Mouse (Mus musculus) limb, embryonic 10.5 days (tissue): Measurements from ENCODE around the gene Myof. TPM values are rescaled to one million over a fixed set of nuclear protein-coding genes. Genes with fewer than 3 reads are reported as not detected.

Source experiments
- DNase-seq: peaks from one replicate; pipeline ENCODE4 v3.0.0-alpha.2; 2017; ENCODE audit warnings: low spot score
- H3K27ac ChIP-seq: fragments of 300-500 bp; sonication (generic); 2 replicates; pipeline ENCODE4 v1.5.1; 2016; ENCODE audit warnings: mild to moderate bottlenecking
- H3K27me3 ChIP-seq: fragments of 300-500 bp; sonication (generic); 2 replicates; pipeline ENCODE4 v1.6.1; 2016; ENCODE audit warnings: low read depth, mild to moderate bottlenecking; ENCODE audit not compliant: poor library complexity, severe bottlenecking
- H3K36me3 ChIP-seq: fragments of 300-500 bp; sonication (generic); 2 replicates; pipeline ENCODE4 v1.6.1; 2016; ENCODE audit warnings: mild to moderate bottlenecking, moderate library complexity
- H3K4me1 ChIP-seq: fragments of 300-500 bp; sonication (generic); 2 replicates; pipeline ENCODE4 v1.6.1; 2016
- H3K4me3 ChIP-seq: fragments of 300-500 bp; sonication (generic); 2 replicates; pipeline ENCODE4 v1.5.1; 2016; ENCODE audit warnings: mild to moderate bottlenecking, moderate library complexity
- H3K9me3 ChIP-seq: fragments of 300-500 bp; sonication (generic); replicated peaks from 2 replicates; pipeline ENCODE4 v1.6.1; 2016; ENCODE audit warnings: mild to moderate bottlenecking
- WGBS: fragments of 180-500 bp; shearing (Covaris S2); methylation state at CpG from one replicate; pipeline ENCODE4 v1.1.7; 2016; 5-methylcytosine and 5-hydroxymethylcytosine counted together
- polyA plus RNA-seq: library from polyadenylated mRNA; unstranded; fragments of >200 nt; fragmentation: Nextera tagmentation; extraction: Ambion mirVana; gene quantifications from 2 replicates; pipeline ENCODE4 v1.2.1, GENCODE M21; 2016

Myof gene
- polyA plus RNA-seq, 1 experiment from 2014 or later, result 1.8 TPM

- no peak overlapping the region for H3K27ac ChIP-seq
- H3K4me3 ChIP-seq, result no peak overlapping the region
- H3K27me3 ChIP-seq, result no peaks in the 10 kb centered on the region
- 67% methylated on average over 15 of the region's 15 CpGs for WGBS
- peaks cover 15% of the 10 kb centered on the region for H3K4me1 ChIP-seq
- H3K9me3 ChIP-seq, result no peaks in the 10 kb centered on the region
- H3K36me3 ChIP-seq, result no peaks in the 10 kb centered on the region
- DNase-seq, result no peak
These were observed 10.2 kb downstream of the Myof start for GRCm38 (mm10) chr19:38032993-38033734.

DNA sequence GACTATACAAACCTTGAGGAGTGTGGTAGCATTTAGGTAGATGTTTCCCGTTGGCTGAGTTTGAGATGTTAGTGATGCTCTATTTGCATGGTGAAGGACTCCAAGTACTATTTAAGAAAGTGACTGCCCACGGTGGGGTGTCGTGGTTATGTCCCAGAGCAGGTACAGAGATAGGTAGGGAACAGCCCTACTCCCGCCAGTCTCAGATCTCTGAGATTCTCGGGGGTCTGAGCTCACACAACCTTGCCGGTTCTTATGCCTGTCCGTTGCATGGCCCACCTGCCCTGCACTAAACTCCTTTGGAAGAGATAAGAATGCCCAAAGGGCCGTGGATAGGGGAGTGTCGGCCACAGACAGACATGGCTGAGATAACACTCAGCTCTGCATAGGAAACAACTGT lies 12.2 kb downstream of the Myof start:
- Histone ChIP-seq H3K36me3 (no peaks in the 10 kb centered on the region), H3K27me3 (no peaks in the 10 kb centered on the region), H3K4me3 (no peak overlapping the region), H3K9me3 (no peaks in the 10 kb centered on the region), H3K27ac (no peak overlapping the region), H3K4me1 (peaks cover 17% of the 10 kb centered on the region)
- DNase-seq, result no peak
- 65% methylated on average over 9 of the region's 9 CpGs for WGBS

- H3K4me1 ChIP-seq, result peaks cover 18% of the 10 kb centered on the region
- WGBS, result 3% methylated on average over 16 of the region's 23 CpGs
These were observed 12.7 kb downstream of the Myof start for GRCm38 (mm10) chr19:38030673-38031137.

GRCm38 (mm10) chr19:38029871-38030270 lies 13.5 kb downstream of the Myof start:
- Histone ChIP-seq H3K36me3 (no peaks in the 10 kb centered on the region), H3K27ac (peak overlapping the region; percentile 58; the same call in 1 of the 2 replicates), H3K4me3 (no peak overlapping the region), H3K27me3 (no peaks in the 10 kb centered on the region), H3K9me3 (no peaks in the 10 kb centered on the region), H3K4me1 (peaks cover 18% of the 10 kb centered on the region)
- DNase-seq, result no peak
- WGBS, result 80% methylated on average over 2 of the region's 3 CpGs

More at GRCm38 (mm10) chr19:38030673-38031137, 12.7 kb downstream of the Myof start:
- no peak overlapping the region for H3K4me3 ChIP-seq
- no peaks in the 10 kb centered on the region for H3K36me3 ChIP-seq
- H3K27ac ChIP-seq, result peak overlapping the region; percentile 58; the same call in 1 of the 2 replicates
- no peaks in the 10 kb centered on the region for H3K27me3 ChIP-seq
- no peaks in the 10 kb centered on the region for H3K9me3 ChIP-seq
- no peak for DNase-seq

DNA sequence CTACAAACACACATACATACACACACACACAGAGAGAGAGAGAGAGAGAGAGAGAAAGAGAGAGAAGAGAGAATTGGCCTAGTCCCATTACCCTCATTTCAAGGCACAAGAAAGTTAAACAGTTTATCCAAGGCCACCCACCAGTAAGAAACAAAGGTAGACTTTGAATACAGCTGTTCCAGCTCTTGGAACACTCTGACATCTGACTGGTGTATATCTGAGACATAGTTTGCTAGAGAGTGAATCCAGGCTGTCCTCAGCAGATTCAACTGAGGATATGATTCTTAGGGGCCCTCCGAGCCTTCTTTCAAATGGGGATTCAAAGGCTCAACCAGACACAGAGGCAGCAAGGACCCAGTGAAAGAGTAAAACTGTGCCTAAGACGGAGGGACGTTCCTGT lies 14.1 kb downstream of the Myof start:
- no peak for DNase-seq
- Histone ChIP-seq H3K36me3 (no peaks in the 10 kb centered on the region), H3K9me3 (no peaks in the 10 kb centered on the region), H3K27ac (no peak overlapping the region), H3K4me3 (no peak overlapping the region), H3K27me3 (no peaks in the 10 kb centered on the region), H3K4me1 (peaks cover 18% of the 10 kb centered on the region)
- 84% methylated on average over 3 of the region's 3 CpGs for WGBS

DNA sequence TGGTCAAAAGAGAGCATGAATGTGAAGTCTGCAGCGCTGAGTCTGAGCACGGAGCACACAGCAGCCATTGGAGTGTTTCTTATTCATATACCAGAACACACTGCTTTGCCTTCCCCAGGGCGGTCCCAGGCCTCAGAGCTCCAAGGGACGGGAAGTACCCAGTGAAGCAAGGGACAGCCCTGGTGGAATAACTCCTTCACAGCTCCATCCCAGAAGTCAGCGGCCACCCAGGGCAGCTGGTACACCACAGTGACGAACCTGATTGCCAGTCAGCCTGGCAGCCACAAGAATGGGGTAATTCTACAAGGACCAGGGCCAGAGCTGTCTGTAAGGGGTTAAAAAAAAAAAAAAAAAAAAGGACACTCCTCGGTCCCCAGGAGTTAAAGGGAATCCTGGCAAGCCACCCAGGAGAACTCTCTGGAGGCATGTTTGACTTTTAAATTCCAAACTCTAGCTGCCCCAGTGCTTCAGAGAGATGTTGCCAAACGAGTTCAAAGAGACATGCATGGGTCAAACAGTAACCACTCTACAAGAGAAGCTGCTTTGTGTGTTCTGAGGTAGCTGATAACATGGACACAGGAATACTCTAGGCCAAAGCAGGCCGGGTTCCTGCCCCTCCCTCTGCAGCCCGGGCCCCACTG lies 15.4 kb downstream of the Myof start:
- 68% methylated on average over 10 of the region's 10 CpGs for WGBS

DNA sequence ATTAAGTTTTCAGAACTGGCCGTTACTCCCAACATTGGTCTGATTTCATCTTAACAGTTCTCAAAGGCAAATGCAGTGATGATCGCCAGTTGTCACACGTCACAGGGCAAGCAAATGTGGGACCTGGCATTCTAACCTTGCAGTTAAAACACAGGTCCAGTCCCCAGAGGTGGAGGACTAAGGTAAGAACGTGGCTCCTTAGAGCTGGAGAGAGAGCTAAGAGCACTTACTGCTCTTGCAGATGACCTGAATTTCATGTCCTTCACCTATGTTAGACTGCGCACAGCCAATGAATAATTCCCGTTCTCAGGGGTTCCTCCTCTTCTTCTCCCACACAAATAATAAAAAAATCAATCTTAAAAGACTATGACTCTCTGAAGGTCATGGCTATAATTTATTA lies 16.0 kb downstream of the Myof start:
- no peaks in the 10 kb centered on the region for H3K36me3 ChIP-seq
- WGBS, result 86% methylated on average over 6 of the region's 6 CpGs

More for the DNA sequence above, 15.4 kb downstream of the Myof start:
- no peaks in the 10 kb centered on the region for H3K9me3 ChIP-seq
- no peaks in the 10 kb centered on the region for H3K27me3 ChIP-seq
- no peak overlapping the region for H3K27ac ChIP-seq
- no peak overlapping the region for H3K4me3 ChIP-seq
- DNase-seq, result no peak
- H3K36me3 ChIP-seq, result no peaks in the 10 kb centered on the region
- H3K4me1 ChIP-seq, result peaks cover 14% of the 10 kb centered on the region

GRCm38 (mm10) chr19:38026211-38026624 lies 17.2 kb downstream of the Myof start:
- Histone ChIP-seq H3K4me1 (peaks cover 14% of the 10 kb centered on the region), H3K27me3 (no peaks in the 10 kb centered on the region), H3K9me3 (no peaks in the 10 kb centered on the region), H3K36me3 (no peaks in the 10 kb centered on the region), H3K27ac (no peak overlapping the region), H3K4me3 (no peak overlapping the region)
- no peak for DNase-seq
- 82% methylated on average over 8 of the region's 8 CpGs for WGBS

More for the DNA sequence above, 16.0 kb downstream of the Myof start:
- Histone ChIP-seq H3K27ac (no peak overlapping the region), H3K4me1 (peaks cover 14% of the 10 kb centered on the region), H3K4me3 (no peak overlapping the region), H3K27me3 (no peaks in the 10 kb centered on the region), H3K9me3 (no peaks in the 10 kb centered on the region)
- DNase-seq, result no peak

DNA sequence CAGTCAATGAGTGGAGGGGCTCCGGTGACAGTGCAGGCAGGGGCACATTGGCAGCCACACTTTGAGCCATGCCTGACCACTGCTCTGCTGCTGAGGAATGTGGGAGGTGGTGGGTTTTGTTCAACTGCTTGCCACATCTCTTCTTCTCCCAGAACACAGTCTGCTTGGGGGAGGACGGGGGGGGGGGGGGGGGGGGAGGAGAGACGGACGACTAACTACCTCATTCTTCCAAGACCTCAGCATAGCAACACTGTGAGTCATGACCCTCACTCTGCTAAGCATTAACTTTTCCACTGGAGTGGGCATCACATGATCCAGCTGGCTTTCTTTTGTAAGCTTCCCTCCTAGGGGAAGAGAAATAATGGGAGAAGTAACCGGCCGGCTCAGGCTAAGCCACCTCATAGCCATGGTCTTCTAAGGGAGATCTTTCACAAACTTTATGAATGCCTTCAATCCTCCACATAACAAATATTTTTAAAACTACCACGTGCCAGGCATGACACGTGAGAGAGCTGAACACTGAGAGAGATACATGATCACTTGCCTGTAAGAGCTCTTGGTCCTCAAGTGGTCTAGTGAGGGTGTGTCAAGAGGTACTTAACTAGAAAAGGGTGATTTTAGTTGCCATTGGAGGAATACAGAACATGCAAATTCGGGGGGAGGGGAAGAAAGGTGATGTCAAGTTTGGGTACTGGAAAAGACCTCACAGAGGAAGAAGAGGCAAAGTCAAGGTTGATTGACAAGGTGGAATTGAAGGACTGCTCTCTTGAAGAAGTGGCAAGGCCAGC lies 17.9 kb downstream of the Myof start:
- H3K9me3 ChIP-seq, result no peaks in the 10 kb centered on the region
- WGBS, result 75% methylated on average over 8 of the region's 9 CpGs
- no peaks in the 10 kb centered on the region for H3K27me3 ChIP-seq
- DNase-seq, result no peak
- H3K36me3 ChIP-seq, result no peaks in the 10 kb centered on the region
- H3K27ac ChIP-seq, result no peak overlapping the region
- H3K4me1 ChIP-seq, result peaks cover 10% of the 10 kb centered on the region
- H3K4me3 ChIP-seq, result no peak overlapping the region

GRCm38 (mm10) chr19:38023603-38024002 lies 19.8 kb downstream of the Myof start:
- DNase-seq, result no peak
- H3K27me3 ChIP-seq, result no peaks in the 10 kb centered on the region
- H3K4me3 ChIP-seq, result no peak overlapping the region
- no peak overlapping the region for H3K27ac ChIP-seq
- no peaks in the 10 kb centered on the region for H3K9me3 ChIP-seq
- peaks cover 4% of the 10 kb centered on the region; the same call in 1 of the 2 replicates for H3K4me1 ChIP-seq
- H3K36me3 ChIP-seq, result no peaks in the 10 kb centered on the region
- WGBS, result 85% methylated on average over 4 of the region's 4 CpGs

- H3K36me3 ChIP-seq, result no peaks in the 10 kb centered on the region
- no peak overlapping the region for H3K4me3 ChIP-seq
- H3K4me1 ChIP-seq, result peaks cover 4% of the 10 kb centered on the region; the same call in 1 of the 2 replicates
- no peak overlapping the region for H3K27ac ChIP-seq
- WGBS, result 82% methylated on average over 4 of the region's 4 CpGs
- H3K9me3 ChIP-seq, result no peaks in the 10 kb centered on the region
- H3K27me3 ChIP-seq, result no peaks in the 10 kb centered on the region
- DNase-seq, result no peak
These were observed 20.7 kb downstream of the Myof start for GRCm38 (mm10) chr19:38022710-38023109.

GRCm38 (mm10) chr19:38015873-38016254 lies 27.5 kb downstream of the Myof start:
- Histone ChIP-seq H3K27ac (no peak overlapping the region), H3K27me3 (no peaks in the 10 kb centered on the region), H3K4me1 (peaks cover 10% of the 10 kb centered on the region), H3K36me3 (no peaks in the 10 kb centered on the region), H3K4me3 (no peak overlapping the region), H3K9me3 (no peaks in the 10 kb centered on the region)
- no peak for DNase-seq
- WGBS, result 75% methylated on average over 1 of the region's 1 CpGs
